Mouse (Mus musculus) adipocyte (in vitro differentiated cells): ENCODE measurements around the gene Mettl23.
"Not testable (repeated sequence)": the region's sequence is repeated elsewhere in the genome, so short reads cannot be mapped to it uniquely, and the experiment has no call there.

Experiments
- DNase-seq: peaks from one replicate; pipeline ENCODE4 v3.0.0-alpha.2; 2016; ENCODE audit warnings: low spot score

The Mettl23 gene

DNA sequence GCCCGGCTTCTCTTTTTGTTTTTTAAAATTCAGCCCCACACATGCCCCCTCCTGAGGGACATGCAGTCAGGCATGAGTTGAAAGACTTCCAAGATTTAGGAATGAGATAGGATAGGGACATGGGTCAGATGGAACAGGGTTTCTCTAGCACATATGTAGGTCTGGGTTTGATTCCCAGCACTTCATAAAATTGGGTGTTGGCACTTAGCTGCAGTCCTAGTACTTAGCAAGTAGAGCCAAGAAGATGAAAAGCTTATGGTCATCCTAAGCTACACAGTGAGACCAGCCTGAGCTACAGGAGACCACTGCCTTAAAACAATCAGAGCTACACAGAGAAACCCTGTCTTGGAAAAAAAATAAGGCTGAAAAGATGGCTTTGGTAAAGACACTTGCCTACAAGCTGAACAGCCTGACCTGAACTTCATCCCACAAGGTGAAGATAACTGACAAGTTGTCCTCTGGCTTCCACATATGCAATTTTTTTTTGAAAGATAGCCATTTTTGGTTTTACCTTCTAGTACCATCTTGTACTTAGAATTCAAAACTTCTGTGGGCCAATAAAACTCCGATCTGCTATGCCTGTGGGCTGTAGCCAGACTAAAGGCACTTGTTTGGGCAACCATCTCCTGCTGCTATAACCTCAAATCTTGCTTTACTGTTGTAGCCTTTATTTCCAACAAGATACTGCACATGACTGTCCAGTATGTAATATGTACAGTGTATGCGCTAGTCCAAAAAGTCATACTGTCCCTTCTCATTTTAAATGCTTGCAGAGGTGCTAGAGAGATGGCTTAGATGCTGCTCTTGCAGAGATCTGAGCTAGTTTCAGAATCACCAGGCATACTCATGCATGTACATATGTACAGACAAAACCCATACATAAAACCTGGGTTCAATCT, 4.4 kb downstream of the Mettl23 start:
- DNase-seq = no peak

DNA sequence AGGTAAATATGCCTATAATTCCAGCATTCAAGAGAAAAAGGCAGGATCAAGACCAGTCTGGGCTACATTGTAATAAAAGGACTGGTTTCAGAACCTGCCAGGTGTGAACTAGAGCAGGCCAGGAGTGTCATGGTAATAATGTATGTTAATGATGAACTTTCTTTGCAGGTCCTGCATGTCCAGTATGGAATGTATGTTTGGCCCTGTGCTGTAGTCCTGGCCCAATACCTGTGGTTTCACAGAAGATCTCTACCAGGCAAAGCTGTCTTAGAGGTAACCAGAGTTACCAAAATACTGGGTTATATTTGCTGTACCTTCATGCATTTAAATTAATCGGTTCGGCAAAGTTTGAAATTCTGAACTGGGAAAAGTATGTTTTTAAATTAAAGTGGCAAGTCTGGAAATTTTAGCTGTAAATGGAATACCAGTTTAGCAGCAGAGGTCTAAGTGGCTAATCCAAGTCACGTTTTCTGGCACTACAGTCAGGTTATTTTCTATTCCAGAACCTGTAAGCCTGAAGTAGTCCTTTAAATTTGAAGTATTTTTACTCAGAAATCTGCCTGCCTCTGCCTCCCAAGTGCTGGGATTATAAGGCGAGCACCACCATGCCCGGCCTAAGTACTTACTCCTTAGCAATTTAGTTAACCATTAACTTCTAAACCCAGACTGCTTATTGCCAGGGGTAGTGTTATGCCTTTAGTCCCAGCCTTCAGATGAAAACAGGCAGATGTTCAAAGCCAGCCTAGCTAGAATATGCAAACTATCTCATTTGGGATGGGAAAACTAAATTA, 5.2 kb downstream of the Mettl23 start:
- DNase-seq = no peak

DNA sequence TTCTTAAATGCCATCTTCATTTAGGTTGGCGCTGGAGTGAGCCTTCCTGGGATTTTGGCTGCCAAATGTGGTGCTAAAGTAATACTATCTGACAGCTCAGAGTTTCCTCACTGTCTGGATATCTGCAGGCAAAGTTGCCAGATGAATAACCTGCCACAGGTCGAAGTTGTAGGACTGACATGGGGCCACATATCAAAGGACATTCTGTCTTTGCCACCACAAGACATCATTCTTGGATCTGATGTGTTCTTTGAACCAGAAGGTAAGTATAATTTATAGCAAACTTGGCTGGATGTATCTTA, 5.8 kb downstream of the Mettl23 start:
- not testable (repeated sequence) for DNase-seq

DNA sequence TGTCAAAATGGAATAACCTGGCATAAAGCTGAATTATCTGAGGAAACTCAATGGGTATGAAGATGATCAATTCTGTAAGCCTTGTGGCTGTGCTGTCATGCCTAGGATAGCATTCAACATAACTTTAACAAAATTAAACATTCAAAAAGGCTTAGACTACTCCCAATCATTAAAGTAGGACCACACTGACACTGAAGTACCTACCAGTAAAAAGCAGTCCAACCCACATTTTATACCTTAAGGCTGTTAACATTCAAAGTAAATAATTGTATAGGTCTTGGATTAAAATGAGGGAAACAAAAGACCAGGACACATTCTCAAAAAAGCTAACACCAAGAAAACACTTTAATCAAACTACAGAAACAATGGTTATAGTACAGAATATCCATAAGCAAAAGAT, 6.5 kb downstream of the Mettl23 start:
- no peak for DNase-seq

DNA sequence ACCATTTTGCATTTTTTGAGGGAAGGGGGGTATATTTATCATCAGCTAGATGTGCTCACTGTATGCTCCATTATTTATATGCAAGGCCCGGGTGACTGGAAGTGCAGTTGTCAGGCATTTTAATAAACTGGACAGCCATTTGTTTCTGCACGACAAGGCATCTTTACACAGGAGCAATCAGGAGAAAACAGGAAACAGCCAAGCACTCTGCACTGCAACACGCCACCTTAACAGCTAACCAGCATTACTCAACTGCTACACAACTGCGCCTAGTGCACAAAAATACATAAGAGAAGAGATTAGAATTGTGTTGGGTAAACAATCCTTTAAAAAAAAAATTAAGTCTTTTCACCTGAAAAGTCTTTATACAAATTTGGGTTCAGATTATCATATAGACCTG, 7.0 kb downstream of the Mettl23 start:
- no peak for DNase-seq

DNA sequence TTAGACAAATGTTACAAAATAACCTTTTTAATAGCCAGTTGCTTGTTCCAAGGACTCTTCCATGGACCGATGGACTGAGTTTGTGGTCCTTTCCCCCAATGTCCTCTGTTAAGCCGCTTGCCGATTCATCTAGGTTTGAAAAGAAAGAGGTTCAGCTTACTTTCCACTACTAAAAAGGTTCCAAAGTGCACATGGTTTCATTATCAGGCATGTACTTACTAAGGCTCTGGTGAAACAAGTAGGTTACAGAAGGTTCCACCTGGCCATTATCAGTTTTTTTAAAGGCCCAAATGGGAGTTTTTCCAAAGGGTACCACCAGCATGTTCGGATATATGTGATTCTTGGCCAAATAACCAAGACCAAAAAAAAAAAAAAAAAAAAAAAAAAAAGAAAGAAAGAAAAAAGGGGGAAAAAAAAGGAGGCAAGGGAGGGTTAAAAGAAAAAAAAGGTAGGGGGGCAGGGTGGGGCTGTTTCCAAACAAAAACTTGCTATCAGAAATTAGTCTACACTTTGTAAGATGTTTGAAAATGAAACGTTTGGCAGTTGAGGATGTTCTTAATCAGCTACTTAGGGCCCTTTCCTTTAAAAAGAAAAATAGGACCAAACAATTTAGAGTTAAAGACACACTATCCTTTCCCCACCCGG, 7.9 kb downstream of the Mettl23 start:
- no peak for DNase-seq

DNA sequence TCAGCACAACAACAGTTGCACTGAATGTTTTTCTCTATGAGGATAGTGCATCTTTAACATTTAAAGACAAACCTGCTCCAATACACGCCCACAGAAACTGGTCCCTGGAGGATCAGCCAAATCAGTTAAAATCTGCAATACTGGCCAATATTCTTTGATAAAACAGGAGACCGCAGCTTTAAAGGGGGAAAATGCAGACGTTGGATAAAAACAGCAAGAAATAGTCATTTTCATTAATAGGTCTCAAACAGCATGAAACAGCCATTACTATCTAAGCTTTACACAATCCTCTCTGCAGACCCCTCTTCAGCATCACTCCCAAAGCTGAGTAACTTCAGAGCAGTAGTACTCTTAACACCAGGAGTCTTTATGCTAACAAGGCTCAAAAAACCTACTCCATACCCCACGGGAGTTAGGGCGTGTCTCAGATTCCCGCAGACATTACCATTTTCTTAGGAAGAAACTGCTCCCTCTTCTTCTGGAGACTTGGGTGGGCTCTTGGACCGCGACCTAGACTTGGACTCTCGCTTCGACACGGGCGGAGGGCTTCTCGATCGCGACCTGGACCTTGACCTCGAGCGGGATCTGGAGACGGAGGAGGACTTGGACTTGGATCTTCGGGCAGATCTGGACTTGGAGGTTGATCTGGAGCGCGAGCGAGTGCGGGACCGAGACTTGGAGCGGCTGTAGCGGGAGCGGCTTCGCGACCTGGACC, 8.7 kb downstream of the Mettl23 start:
- no peak for DNase-seq

DNA sequence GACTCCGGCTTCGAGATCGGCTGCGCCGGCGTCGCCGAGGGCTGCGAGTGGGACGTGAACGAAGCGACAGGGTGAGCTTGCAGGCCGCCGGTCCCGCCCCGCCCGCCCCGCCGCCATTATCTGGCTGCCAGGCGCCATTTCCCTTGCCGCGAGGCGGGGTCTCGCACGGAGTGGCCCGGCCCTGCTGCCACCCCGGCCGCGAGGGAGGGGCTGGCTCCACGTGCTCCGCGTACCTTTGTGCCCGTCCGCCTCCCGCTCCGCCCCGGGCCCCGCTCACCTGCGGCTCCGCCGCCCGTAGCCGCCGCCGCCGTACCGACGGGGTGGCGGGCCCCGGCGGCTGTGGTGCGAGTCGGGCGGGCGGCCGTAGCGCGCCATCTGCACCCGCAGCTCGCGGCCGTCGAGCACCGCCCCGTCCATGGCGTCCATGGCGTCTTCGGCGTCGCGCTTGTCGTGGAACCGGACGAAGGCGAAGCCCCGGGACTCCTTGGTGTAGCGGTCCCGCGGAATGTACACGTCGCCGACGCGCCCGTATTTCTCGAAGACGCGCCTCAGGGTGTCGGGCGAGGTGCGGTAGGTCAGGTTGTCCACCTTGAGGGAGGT, 9.3 kb downstream of the Mettl23 start, which contains the start of gene Mfsd11:
Gene Mfsd11 (plus strand): TSS at position 150 of the 600 bp plus-strand sequence.
- peak; percentile 70 for DNase-seq

DNA sequence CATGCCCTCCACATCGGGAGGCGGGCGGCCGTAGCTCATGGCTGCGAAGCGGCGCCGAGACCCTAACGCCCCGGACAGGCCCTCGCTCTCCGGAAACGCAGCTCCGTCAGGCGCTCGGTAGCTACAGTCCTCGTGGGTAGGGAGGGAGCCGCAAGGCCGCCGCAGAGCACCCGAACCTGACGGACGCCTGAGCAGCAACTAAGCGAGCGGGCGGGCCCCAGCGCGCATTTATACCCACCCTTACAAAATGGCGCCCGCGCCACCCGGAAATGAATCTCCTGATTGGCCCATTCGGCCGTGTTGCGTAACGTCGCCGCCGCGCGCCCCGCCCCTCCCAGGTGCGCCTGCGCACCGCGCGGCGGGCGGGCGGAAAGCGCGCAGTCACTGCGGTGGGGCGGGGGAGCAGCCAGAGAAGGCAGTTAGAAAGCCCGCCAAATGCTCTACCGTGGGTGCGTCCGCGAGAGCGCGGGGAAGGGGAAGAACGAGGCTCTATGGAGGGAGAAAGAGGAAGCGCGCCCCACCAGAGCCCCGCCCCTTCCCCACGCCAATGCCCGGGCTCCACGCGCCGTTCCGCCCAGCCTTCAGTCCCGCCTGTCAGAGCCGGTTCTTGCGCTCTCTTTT, 9.9 kb downstream of the Mettl23 start, which contains the start of gene Srsf2:
Gene Srsf2 (minus strand): TSS at position 204 of the 621 bp plus-strand sequence.
- peak; percentile 95 for DNase-seq

DNA sequence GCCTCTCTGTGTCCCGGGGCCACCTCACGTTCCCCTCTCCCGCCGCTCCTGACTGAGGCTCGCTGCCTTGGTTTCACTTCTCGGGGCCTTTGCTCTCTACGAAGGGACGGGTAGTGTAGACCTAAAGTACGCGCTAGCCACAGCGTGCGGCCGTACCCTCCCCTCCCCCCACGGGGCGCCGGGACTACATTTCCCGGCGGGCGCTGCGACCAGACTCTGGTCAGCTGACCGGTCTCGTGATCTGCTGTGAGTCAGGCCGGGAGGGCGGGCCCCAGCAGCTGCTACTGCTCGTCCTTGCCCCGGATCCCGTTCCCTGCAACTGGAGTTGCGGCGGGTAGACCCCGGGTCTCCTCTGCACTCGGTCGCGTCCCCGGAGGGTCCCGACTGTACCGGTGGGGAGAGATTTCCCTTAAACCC, 10.4 kb downstream of the Mettl23 start:
- no peak for DNase-seq

DNA sequence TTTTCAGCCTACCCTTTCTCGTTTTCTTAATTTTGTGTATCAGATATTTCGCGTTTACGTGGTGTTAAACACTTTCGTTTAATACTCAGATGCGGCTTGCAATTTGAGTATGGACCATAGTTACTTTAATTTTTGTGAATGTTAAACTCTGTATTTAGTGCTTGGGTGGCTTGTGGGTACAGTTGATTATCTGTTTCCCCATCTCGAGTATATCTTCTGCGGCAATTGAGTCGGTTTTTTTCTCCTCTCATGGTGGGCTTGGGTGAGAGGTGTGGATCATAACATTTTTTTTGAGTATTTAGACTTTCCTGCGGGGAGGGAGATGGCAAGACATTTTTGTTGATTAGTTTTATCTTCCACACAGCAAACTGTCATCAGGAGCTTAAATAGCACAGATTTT, 11.2 kb downstream of the Mettl23 start:
- DNase-seq = no peak

DNA sequence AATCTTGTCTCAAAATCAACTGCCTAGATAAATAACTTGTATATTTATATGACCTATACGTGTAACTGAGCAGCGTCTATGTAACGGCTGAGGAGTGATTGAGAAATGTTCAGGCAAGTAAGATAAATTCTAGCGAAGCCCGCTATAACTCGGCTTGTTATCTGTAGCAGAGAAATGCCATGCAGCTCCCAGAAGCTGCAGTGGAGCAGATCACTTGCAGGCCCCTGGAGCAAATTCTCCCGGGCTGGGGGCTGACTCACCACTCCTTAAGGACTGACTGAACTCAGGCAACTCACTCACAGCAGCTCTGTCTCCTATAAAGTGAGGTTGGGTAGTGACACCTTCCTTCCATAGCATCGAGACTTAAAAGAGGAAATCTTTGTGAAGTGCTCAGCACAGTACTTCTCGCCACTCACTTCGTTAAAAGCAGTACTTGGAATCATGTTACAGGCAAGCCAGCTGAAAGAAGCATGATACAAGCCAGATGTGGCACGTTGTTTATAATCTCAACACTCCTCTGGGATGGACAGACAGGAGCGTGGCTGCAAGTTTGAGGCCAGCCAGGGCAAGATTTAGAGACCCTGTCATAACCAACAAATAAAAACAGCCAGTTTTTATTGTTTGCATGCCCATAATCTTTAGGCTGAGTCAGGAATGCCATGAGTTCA, 14.2 kb downstream of the Mettl23 start:
- DNase-seq = no peak

DNA sequence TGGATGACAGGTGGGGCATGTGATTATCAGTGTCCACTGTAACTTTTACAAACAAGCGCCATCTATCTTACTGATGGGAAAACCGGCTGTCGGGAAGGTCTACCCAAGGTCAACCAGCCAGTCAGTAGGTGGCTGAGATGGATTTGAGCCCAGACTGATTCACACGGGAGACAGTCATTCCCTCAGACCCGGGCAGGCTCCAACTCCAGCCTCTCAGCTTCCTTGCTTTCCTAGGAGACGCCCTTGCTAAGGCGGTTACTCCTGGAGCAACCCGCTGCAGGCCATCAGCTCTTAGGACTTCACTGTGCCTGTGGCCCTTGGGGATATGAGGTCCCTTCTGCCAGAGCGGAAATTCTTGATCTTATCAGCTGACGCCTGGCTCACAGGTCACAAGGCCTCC, 21.4 kb downstream of the Mettl23 start:
- DNase-seq = no peak

DNA sequence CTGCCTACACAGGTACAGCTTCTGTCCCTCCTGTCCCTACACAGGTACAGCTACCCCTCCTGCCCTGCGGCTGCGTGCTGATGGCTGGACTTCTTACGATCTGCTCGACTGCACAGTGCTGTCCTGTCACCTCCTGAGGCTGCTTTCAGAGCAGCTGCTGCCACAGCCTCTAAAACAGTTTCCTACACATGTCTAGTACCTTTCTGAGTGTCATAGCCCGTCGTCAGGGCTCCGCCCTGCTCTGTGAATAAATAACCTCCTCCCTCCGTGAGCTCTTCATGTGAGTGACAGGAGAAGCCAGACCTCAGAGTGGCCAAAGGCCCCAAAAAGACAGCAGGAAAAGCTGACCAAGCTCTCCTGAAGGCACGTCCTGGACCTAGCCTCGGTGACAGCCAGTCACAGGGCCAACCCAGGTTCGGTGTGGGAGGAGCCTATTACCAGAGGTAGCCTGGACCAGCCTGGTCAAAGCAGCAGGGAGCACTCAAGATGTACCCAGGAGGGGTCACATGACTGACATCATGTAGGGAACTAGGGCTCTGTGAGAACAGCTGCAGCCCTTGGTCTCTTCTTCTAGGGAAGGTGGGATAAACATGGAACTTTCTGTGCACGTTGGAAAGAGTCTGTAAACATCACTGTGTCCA, 23.0 kb downstream of the Mettl23 start:
- no peak for DNase-seq

DNA sequence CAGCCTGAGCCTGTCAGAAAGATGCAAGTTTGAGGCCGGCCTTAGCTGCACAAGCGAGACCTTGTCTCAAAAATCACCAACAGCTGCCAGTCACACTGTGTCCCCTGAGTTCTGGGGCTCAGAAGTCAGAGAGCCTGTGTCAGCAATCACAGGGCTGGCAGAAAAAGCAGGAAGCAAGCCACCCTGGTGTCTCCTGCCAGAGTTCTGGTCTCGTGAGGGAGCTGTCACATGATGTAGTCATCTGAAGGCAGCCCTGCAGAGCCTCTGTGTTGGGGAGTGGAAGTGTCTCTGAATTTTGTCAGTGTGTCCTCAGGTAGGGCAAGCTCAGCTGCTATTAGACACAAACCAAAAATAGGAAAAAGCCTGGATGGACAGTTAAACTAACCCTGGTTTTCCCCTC, 25.1 kb downstream of the Mettl23 start:
- DNase-seq = peak; percentile 87

DNA sequence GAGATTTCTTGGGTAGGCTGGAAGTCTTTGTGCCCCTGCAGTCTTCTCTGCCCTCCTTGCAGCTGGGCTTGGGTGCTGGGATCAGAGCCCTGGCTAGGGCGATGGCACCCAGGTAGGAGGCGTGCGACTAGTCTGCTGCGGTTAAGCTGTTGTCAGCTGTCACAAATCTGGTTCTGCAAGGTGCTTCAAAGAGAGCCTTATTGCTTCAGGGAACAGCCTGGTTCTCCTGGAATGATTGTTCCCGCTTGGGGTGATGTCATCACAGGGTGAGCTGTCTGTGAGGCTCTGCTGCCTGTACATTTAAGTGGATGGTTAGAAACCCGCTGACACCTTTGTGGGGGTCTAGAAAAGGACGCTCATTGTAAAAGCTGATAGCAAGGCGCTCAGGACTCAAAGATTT, 26.1 kb downstream of the Mettl23 start:
- no peak for DNase-seq

DNA sequence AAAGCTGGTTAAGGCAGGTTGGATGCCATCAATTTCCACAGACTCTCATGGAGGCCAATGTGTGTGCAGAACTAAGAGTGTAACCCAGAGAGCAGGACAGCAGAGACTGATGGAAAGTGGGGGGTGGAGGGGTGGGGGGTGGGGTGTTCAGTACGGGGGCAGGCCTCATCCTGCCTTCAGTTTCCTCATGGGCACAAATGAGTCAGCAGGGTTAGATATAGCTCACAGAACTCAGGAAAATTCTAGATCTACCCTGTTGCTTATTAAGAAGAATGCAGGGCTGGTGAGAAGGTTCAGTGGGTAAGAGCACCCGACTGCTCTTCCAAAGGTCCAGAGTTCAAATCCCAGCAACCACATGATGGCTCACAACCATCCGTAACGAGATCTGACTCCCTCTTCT, 26.6 kb downstream of the Mettl23 start:
- DNase-seq = no peak

DNA sequence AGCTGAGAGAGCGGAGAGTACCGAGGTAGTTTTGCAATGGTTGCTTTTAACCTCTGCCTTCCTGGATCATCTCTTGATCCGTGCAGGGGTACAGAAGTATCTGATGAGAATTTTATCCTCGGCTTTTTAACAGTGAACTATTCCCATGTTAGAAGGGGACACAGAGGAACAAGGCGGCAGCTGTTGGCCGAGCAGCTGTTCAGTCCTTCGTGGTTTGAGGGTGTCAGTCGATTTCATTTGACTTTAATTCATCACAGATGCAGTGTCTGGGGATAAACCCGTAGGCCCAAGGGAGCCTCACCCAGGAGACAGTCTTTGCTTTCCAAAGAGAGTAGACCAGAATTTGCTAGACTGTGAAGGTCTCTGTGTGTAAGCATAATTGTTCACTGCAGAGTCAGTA, 28.5 kb downstream of the Mettl23 start:
- DNase-seq = no peak

DNA sequence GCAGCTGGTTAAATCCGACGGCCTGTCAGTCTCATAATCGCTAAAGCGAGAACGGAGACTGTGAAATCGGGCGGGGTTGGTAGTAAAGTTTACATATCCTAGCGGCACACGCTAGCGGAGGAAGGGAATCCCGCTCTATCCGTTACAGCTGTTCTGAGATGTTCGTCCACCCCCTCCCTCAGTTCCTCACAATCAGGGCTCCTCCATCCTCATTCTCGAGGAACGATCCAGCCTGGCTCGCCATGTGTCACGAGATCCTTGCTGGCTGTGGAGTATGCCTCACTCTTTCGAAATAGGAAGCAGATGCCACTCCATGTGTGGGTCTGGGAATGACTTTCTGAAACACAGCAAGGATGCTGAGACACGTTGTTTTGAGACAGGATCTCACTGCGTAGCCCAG, 30.9 kb downstream of the Mettl23 start:
- DNase-seq = no peak

DNA sequence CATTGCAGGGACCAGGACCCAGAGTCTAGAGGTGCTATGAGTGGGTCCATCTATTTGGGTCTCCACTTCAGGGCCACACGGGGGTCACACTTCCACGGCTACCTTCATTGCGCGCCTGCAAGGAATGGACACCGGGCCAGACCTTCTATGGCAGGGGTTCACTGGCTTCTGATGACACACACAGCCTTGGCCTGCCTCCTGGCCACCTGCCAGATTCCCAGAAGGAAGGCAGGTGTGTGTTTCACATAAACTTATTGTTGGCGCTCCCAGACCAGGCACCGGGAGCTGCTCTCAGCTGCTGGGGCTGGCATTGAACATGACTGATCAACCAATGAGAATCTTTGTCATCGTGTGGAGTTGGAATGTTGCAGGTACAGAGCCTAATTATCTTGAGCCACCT, 35.4 kb downstream of the Mettl23 start:
- no peak for DNase-seq
